Mouse (Mus musculus): ENCODE measurements around the gene Acp6.
"Not testable (repeated sequence)": the region's sequence is repeated elsewhere in the genome, so short reads cannot be mapped to it uniquely, and the experiment has no call there.

The Acp6 gene

DNA sequence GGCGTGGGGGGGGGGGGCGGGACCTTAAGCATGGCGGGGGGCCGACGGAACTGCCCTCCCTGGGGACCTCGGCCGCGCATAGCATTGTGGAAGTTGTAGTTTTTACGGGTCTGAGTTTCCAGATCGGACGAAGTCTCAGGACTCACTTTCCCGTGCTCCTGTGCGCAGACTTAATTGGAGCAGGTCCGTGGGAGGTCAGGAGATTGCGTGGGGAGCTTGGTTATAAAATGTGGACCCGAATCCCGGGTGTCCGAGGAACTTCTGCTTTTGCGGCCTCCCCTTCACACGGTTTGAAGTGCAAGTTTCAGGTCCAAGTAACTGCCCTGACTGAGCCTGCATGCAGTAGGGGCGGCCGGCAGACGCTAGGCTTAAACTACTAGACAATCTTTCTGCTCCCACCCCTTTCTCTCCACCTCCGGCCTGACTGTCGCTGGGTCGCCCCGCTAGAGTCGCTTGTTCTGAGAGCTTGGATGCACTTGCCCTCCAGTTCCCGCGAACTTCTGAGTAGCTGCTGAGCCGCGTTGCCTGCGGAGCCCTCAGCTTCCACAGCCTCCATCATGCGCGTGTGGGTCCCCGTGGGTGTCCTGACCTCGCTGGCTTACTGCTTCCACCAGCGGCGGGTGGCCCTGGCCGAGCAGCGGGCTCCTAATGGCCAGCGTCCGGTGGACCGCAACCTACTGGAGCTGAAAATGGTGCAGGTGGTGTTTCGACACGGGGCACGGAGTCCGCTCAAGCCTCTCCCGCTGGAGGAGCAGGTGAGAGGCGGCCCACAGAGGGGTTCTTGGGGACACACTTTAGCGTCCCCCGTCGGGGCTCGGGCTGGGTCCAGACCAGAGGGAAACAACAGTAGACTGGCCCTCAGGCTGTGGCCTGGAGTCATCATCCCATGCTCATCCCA, at the start of gene Acp6:
Gene Acp6, plus strand, starts transcription at position 167 of the 898 bp plus-strand sequence.
- DNase-seq, result peak; percentile 87 to 92

DNA sequence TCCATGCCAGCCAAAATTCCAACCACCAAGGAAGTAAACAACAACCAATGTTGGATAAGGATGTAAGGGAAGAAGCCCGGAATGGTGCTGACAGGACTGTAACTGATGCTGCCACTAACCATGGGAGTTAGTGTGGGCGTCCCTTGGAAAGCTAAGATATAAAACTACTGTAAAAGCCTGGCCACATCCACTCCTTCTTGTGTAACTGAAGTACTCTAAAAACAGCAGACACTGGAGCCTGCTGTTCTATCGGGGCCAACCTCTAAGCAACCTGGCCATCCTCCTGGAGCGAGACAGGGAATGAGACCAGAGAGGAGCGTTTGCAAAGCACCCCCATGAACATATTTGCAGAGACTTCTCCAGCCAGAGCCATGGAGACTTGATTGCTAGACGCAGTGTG, 41.1 kb upstream of the Acp6 start:
- DNase-seq, result no peak

GRCm38 (mm10) chr3:97118313-97118712, 40.3 kb upstream of the Acp6 start:
- DNase-seq, result no peak

DNA sequence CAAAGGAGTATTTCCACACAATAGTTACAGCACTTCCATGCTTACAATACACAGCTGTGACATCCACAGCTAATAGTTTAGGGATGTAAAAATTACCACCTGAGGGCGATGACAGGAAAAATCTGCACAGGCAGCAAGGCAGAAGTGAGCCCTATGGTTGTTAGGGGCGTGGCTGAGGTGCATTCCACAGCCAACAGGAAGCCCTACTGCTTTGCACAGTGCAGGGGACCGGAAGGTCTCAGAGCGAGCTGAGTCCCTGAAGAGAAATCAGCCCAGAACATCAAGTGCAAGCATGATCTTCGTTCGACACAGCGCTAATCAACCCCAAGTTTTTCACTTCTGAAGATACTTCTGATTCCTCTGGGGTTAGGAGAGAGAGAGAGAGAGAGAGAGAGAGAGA, 34.4 kb upstream of the Acp6 start:
- DNase-seq, result no peak

- no peak for DNase-seq
Observed at GRCm38 (mm10) chr3:97129410-97129809, 29.2 kb upstream of the Acp6 start.

DNA sequence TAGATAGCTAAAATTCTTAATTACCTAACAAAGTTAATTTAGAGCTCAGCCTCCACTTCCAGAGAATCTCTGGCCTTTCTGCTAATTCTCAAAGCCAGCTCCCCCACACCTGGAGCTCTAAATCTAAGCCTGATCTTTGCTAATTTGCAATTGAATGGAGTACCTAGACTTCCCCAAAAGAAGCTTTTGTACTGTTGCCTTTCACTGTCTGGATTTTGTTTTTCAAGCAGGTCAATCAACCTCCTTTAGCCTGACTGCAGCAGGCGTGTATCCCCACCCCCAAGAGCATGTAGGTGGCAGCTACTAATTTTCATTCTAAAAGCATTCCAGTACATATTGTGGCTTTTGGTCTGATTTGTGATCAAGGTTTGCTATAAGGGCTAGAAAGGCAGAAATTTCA, 20.9 kb upstream of the Acp6 start:
- not testable (repeated sequence) for DNase-seq

DNA sequence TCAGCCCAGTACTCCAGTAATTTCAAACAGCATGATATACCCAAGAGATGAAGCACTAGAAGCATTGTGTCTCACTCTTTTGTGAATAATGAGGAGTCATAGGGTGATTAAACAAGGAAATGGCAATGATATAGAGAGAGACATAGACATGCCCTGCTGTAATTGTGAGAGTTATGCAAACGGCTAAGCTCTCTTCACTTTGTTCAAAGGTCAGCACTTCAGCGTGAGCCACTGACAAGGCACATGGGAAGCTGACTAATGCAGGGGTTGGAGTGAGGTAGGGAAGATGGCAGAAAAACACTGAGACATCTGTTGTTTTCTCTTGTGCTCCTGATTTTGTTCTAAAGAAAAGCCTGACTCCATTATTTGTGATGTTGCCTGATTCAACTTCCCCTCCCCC, 7.5 kb upstream of the Acp6 start:
- no peak for DNase-seq

- DNase-seq, result peak in 1 of 2 experiments; percentile 28
Observed at GRCm38 (mm10) chr3:97156431-97156830, 2.1 kb upstream of the Acp6 start.

- DNase-seq, result no peak
Observed at GRCm38 (mm10) chr3:97157308-97157707, 1.3 kb upstream of the Acp6 start.

DNA sequence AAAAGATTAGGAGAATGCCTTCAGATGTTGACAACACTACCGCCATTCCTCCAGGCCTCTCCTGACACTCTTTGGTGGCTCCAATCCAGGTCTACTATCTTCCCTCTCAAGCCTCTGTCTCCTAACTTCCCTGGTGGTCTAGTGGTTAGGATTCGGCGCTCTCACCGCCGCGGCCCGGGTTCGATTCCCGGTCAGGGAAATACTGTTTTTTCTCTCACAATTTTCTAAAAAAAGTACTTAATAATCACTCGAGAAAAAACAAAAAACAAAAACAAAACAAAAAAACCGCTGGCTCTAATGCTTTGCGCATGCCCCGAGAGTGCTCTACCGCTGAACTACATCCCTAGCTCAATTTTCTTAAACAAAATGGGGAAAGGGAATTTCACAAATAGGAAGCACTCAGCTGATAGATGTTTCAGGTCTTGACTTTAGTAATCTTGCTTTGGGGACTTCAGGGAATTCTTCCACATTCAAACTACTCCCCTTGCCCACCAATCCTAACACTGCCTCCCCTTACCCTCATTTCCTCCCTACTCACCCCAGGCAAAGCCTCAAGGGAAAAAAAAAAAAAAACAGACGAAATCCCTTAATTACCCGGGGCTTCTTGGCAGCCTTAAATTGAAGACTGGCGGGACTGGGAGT, 498 bp upstream of the Acp6 start:
- peak; percentile 90 to 91 for DNase-seq

DNA sequence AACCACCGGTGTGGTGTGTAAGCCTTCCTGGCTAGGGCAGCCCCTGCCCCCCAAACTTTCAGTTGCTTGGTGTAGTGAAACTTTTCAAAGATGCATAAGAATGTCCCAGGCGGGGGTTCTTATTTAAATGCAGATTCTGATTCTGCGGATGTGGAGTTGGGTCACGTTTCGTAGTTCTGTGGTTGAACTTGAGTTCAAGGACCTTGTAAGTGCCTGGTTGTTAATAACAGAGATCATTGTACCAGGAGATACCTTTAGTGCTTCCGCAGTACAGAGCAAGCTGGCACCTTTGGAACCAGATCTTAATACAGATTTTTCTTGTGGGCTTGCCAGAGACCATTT, 903 bp downstream of the Acp6 start:
- no peak for DNase-seq

GRCm38 (mm10) chr3:97159986-97160385, 1.4 kb downstream of the Acp6 start:
- DNase-seq, result no peak

DNA sequence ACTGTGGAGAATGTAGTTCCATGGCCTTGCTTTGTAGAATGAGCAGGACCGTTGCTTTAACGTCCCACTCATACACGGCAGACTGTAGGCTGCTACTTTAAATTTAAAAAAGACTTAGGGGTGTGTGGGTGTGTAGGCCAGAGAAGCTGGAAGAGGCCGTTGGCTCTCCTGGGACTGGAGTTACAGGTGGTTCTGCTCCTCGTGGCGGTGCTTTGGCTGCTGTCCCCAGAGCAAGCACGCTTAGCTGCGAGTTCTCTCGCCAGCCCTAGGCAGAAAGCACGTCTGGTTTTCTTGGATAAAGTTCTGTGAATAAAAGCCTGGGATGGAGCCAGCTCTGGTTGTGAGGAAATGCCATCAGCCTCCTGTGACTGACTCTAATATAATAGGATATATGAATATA, 2.3 kb downstream of the Acp6 start:
- no peak for DNase-seq

GRCm38 (mm10) chr3:97161773-97162172, 3.2 kb downstream of the Acp6 start:
- DNase-seq, result no peak

DNA sequence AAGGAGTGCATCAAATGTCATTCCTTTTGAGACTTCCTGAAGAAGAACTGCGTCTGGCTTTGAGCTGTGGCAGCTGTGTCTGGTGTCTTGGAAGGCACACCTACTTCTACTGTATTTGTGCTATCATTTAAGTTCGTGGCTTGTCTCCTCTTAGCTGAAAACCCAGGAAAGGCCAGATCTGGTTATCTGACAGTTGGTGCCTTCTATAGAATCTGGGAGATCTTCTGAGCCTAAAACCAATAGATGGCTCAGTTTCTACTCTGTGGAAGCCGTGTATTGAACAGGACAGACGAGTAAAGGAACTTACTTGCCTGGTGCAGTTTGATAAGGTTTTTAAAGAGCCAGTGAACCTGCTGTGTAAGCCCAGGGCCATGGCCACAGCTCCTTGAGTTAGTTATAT, 5.9 kb downstream of the Acp6 start:
- no peak for DNase-seq

- DNase-seq, result no peak
Observed at GRCm38 (mm10) chr3:97167126-97167525, 8.5 kb downstream of the Acp6 start.

DNA sequence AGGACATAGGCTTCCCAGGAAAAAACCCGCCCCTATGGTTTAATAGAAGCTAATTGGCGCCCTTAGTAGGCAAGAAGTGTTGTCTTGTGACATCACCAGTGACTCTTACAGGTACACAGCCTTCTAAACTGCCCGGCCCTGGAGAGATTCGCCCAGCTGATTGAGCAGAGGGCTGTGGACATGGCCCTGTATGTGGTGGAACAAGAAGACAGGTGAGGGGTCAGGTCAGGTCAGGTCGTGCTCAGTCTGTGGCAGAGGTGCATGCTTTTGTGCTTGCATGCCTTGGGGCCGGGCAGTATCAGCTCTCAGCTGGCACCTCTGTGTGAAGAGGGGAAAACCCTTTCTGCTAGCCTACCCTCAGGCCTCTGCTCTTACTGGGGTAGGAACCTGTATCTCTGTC, 13.0 kb downstream of the Acp6 start:
- no peak for DNase-seq

DNA sequence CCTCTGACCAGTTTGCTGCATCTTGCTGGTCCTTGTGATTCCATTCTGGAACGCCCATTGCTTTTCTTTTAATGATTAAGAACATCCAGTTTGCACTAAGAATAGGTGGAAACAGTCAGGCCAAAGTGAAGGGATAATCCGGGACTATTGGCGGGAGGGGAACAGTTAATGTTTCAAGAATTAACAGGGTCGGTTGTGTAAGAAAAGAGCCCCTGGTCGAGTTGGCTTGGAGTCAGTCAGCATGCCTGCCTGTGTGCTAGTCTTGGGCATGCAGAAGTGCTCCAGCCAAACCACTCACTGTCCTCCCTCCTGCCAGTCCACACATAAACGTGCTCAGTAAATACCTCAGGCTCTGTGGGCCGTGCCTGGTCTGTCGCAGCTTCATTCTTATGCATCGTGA, 13.7 kb downstream of the Acp6 start:
- no peak for DNase-seq

DNA sequence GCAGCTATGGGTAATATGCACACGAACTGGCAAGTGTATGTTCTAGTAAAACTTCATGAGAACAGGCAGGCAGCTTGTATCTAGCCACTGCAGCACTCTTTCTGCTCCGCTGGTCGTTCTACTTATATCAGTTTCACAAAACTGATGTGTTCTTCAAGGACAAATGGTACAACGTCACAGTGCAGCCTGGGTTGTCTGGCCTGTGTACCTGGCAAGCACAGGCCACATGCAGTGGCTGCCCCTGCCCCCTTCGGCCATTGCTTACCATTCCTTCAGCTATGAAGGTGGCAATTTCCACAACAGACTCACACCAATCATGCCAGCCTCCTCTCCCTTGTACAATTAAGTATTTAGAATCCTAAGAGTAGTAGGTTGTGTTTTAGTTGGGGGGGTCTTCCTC, 14.1 kb downstream of the Acp6 start:
- no peak for DNase-seq

GRCm38 (mm10) chr3:97178885-97179284, 20.3 kb downstream of the Acp6 start:
- no peak for DNase-seq

- no peak for DNase-seq
Observed at GRCm38 (mm10) chr3:97180527-97180926, 21.9 kb downstream of the Acp6 start.

DNA sequence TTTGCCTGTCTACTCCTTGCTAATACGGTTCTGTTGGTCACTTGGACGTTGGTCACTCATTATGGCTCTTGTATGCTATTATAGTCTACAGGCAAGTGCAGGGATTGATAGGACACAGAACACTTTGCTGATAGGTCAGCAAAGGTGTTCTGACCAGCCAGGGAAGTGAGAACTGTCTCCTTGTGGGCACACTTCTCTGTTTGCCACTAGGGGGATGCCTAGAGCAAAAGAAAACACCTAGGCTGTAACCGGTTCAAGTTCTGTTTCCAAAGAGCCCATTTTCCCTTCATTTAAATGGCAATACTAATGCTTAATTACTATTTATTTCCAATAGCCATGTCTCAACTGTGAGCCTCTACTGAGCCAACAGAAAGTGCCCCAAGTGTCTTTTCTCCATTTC, 25.2 kb downstream of the Acp6 start:
- DNase-seq, result peak in 1 of 2 experiments; percentile 31

DNA sequence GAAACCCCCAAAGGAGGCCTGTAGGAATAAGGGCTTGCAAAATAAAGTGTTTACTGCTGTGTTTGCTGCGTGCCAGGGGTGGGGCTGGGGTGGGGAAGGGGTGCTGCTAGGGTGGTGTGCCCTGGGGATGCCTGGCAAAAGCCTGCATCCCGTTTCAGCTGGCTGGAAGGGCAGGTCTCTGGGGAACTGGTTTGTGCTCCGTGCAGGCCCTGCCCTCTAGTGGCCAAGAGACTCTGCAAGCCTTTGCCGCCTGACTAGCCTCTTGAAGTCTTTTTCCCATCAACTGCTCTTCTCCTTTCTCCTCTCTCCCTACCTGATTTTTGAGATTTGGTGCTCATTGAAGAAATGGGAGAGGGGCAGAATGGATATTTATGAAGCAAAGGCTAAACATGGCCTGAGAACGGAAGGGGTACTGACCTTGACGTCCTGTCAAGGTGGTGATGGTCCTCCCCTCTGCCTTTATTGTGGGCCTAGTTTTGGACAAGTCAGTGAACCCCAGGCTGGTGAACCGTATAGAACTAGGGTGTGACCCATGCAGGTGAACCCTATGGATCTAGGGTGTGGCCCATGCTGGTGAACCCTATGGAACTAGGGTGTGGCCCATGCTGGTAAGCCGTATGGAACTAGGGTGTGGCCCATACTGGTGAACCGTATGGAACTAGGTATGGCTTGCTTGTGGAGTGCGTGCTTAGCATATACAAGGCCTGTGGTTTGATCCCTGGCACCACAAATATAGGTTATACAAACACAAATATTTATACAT, 26.7 kb downstream of the Acp6 start:
- peak; percentile 71 to 85 for DNase-seq

GRCm38 (mm10) chr3:97196571-97196970, 38.0 kb downstream of the Acp6 start:
- DNase-seq, result no peak
